Mouse (Mus musculus) liver, embryonic 14 days (tissue): ENCODE measurements around the gene Ms4a6c. TPM values are rescaled to one million over a fixed set of nuclear protein-coding genes. Genes with fewer than 3 reads are reported as not detected.

Experiments
- polyA plus RNA-seq: library from polyadenylated mRNA; depleted of rRNA; stranded (reverse); fragments of >200 nt; gene quantifications from 2 replicates; pipeline ENCODE4 v1.2.3, GENCODE M21; 2012; rRNA removed

The Ms4a6c gene
- polyA plus RNA-seq, result 4.0 and 5.7 TPM in 2 replicates

DNA sequence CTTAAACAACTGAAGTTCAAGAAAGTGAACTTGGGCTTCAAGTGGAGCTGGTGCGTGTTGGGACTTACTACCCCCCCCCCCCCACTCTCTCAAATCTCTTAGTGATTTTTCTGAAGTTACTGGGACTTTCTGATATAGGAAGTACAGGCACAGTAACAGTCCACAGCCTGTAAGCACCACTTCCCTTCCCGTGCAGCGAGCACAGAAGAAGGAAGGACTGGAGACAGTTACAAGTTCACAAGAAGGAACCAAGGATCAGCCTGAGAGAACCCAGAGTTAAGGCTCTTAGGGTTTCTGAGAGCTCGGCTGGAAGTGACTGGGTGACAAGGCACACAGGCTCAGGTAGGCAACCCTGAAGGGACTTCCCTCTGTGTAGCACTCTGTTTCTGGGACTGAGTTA, at the start of gene Ms4a6c:
Gene Ms4a6c, plus strand, starts transcription at position 152 of the 400 bp plus-strand sequence.

DNA sequence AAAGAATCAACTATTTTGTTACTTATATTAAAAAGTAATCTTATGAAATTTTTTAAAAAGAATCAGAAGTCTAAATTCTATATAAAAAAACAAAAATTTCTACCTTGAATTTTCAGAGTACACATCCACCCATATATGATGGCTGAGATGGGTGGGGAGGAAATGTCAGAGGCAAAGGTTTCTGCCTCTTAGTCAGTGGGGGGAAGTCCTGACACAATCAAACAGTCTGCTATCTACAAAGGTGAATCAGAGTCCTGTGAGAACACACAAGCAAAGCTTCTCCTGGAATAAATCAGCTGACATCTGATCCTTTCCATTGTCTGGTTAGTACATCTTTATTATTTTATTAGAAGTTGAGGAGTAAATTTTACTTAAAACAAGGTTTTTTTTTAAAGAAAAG, 25.8 kb upstream of the Ms4a6c start, which contains the start of gene Ms4a4b:
Gene Ms4a4b, plus strand, starts transcription at position 216 of the 400 bp plus-strand sequence.

DNA sequence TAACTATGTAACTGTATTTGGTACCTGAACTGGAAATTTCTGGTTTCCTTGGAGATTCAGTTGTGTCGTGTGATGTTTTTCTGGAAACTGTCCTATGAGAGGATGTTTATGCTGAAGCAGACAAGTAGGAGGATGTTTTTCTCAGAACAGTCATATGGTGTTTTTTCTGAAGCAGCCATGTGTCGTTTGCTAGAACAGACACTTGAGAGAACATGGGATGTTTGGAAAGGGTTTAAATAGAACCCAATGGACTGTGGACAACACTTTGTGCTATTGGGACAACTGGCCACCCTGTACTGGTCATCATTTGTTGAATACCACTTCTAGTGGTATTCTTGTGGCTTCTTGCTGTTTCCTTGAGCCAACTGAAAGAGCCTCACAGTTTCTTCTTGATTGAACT, 16.6 kb downstream of the Ms4a6c start, which contains the start of gene Gm8369:
Gene Gm8369, plus strand, starts transcription at position 193 of the 400 bp plus-strand sequence.

DNA sequence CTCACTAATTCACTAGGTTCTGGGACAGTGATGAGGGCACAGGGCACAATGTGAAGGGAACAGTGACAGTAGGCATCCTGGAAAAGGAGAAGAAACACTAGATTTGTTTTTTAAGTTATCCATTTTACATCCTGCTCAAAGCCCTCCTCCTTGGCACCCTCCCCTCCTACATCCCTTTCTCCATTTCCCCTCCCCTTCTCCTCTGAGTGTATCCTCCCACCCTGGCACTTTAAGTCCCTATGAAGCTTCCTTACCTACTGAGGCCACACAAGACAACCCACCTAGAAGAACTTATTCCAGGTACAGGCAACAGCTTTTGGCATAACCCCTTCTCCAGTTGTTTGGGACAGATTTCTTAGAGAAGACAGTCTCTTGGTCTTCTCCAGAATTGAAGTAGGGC, 47.1 kb downstream of the Ms4a6c start, which contains the start of gene Ms4a6b:
Gene Ms4a6b, plus strand, starts transcription at position 267 of the 400 bp plus-strand sequence.

Other genes with a start within 250 kb of the Ms4a6c start
- not detected in 2 replicates for gene Ms4a12, start 236.9 kb upstream of the Ms4a6c start, polyA plus RNA-seq
- gene Ms4a1, start 203.1 kb upstream of the Ms4a6c start, polyA plus RNA-seq, result 0.01 TPM in 1 of 2 replicates, not detected in the other
- not detected in 2 replicates for gene Ms4a5, start 185.5 kb upstream of the Ms4a6c start, polyA plus RNA-seq
- gene Ms4a14, start 154.9 kb upstream of the Ms4a6c start, polyA plus RNA-seq, result 0.02 and 0.03 TPM in 2 replicates
- 0.51 and 0.99 TPM in 2 replicates for gene Ms4a7, start 133.2 kb upstream of the Ms4a6c start, polyA plus RNA-seq
- gene Ms4a4a, start 93.8 kb upstream of the Ms4a6c start, polyA plus RNA-seq, result 0.26 and 0.45 TPM in 2 replicates
- 0.43 and 0.91 TPM in 2 replicates for gene Ms4a4c, start 64.6 kb upstream of the Ms4a6c start, polyA plus RNA-seq
- gene Ms4a4b, start 25.8 kb upstream of the Ms4a6c start, polyA plus RNA-seq, result 0.23 TPM in 2 replicates
- gene Gm8369, start 16.6 kb downstream of the Ms4a6c start, polyA plus RNA-seq, result 0.07 and 0.09 TPM in 2 replicates
- gene Ms4a6b, start 47.1 kb downstream of the Ms4a6c start, polyA plus RNA-seq, result 1.1 and 1.7 TPM in 2 replicates
- gene Ms4a4d, start 67.4 kb downstream of the Ms4a6c start, polyA plus RNA-seq, result 0.08 and 0.09 TPM in 2 replicates
- gene Ms4a6d, start 135.5 kb downstream of the Ms4a6c start, polyA plus RNA-seq, result 2.1 and 2.8 TPM in 2 replicates
- gene Ms4a2, start 154.4 kb downstream of the Ms4a6c start, polyA plus RNA-seq, result 0.63 and 0.89 TPM in 2 replicates
- 11.5 and 18.1 TPM in 2 replicates for gene Ms4a3, start 171.5 kb downstream of the Ms4a6c start, polyA plus RNA-seq
- 0.07 and 0.08 TPM in 2 replicates for gene Oosp2, start 191.2 kb downstream of the Ms4a6c start, polyA plus RNA-seq
- 0.07 and 0.09 TPM in 2 replicates for gene Oosp1, start 221.8 kb downstream of the Ms4a6c start, polyA plus RNA-seq
- not detected in 2 replicates for gene Oosp3, start 227.7 kb downstream of the Ms4a6c start, polyA plus RNA-seq